Mouse (Mus musculus) ES-E14 (cell line): ENCODE data around the gene Tbc1d2. TPM values are rescaled to one million over a fixed set of nuclear protein-coding genes. Genes with fewer than 3 reads are reported as not detected.

ENCODE experiments used
- DNase-seq: peaks from one replicate; pipeline ENCODE4 v3.0.0-alpha.2; 2013; ENCODE audit warnings: low read depth, low spot score
- H3K27ac ChIP-seq: 2 replicates; pipeline ENCODE4 v1.5.1; 2012; ENCODE audit warnings: low read depth, mild to moderate bottlenecking, low read length, moderate library complexity, mixed read lengths; ENCODE audit not compliant: poor library complexity, insufficient read depth, severe bottlenecking
- H3K36me3 ChIP-seq: 2 replicates; pipeline ENCODE4 v1.6.1; 2012; ENCODE audit warnings: mild to moderate bottlenecking, low read length, moderate library complexity, mixed read lengths; ENCODE audit not compliant: control insufficient read depth, poor library complexity, insufficient read depth, severe bottlenecking
- H3K4me1 ChIP-seq, 2 experiments: fragments of 150-350 bp in 1 of 2; sonication (generic) in 1 of 2; 2 replicates each; pipeline ENCODE4 v1.6.1; 2012; ENCODE audit warnings: low read length in 2 of 2, mild to moderate bottlenecking in 1 of 2, mixed read lengths in 1 of 2; ENCODE audit not compliant: control insufficient read depth in 2 of 2, insufficient read depth in 2 of 2, poor library complexity in 1 of 2
- H3K4me3 ChIP-seq, 2 experiments: fragments of 150-350 bp in 1 of 2; sonication (generic) in 1 of 2; 2 replicates each; pipeline ENCODE4 v1.5.1; 2012; ENCODE audit warnings: low read length in 2 of 2, low read depth in 1 of 2, mild to moderate bottlenecking in 1 of 2, mixed read lengths in 1 of 2; ENCODE audit not compliant: insufficient read depth in 1 of 2, poor library complexity in 1 of 2, severe bottlenecking in 1 of 2
- H3K9ac ChIP-seq: 2 replicates; pipeline ENCODE4 v1.6.1; 2012; ENCODE audit warnings: low read depth, mild to moderate bottlenecking, low read length, mixed read lengths; ENCODE audit not compliant: poor library complexity, insufficient read depth, severe bottlenecking
- H3K9me3 ChIP-seq: fragments of 150-350 bp; sonication (generic); 2 replicates; pipeline ENCODE4 v1.6.1; 2012; ENCODE audit warnings: low read depth, mild to moderate bottlenecking, low read length; ENCODE audit not compliant: control insufficient read depth, insufficient read depth
- CHD2 ChIP-seq: IDR thresholded peaks from 2 replicates; pipeline ENCODE4 v1.6.1; 2014; ENCODE audit warnings: mild to moderate bottlenecking, low read depth, low read length, inconsistent platforms
- HCFC1 ChIP-seq: IDR thresholded peaks from 2 replicates; pipeline ENCODE4 v1.6.1; 2012; ENCODE audit warnings: low read length, inconsistent platforms, borderline replicate concordance; ENCODE audit not compliant: insufficient read depth
- MAFK ChIP-seq: IDR thresholded peaks from 2 replicates; pipeline ENCODE4 v1.6.1; 2014; ENCODE audit warnings: mild to moderate bottlenecking, low read depth, low read length, inconsistent platforms; ENCODE audit not compliant: insufficient read depth
- ZC3H11A ChIP-seq: IDR thresholded peaks from 2 replicates; pipeline ENCODE4 v1.6.1; 2012; ENCODE audit warnings: low read depth, mild to moderate bottlenecking, inconsistent platforms, low read length, borderline replicate concordance
- ZNF384 ChIP-seq: IDR thresholded peaks from 2 replicates; pipeline ENCODE4 v1.6.1; 2012; ENCODE audit warnings: low read depth, low read length, inconsistent platforms
- in situ Hi-C, 2 experiments: fragments of 600-800 bp; cut with MboI; formaldehyde crosslinking; loops; one replicate each; pipeline ENCODE4 v1.15.1; 2025; ENCODE audit warnings: low sequenced_read_pairs in 2 of 2, inconsistent platforms in 1 of 2; ENCODE audit not compliant: unreplicated experiment in 2 of 2
- total RNA-seq: library from RNA; depleted of rRNA; stranded (reverse); fragments of 300-350 nt; gene quantifications from 2 replicates; pipeline ENCODE4 v1.2.3, GENCODE M21; 2012

Gene Tbc1d2
- total RNA-seq, 1 experiment, result 6.6 TPM

DNA sequence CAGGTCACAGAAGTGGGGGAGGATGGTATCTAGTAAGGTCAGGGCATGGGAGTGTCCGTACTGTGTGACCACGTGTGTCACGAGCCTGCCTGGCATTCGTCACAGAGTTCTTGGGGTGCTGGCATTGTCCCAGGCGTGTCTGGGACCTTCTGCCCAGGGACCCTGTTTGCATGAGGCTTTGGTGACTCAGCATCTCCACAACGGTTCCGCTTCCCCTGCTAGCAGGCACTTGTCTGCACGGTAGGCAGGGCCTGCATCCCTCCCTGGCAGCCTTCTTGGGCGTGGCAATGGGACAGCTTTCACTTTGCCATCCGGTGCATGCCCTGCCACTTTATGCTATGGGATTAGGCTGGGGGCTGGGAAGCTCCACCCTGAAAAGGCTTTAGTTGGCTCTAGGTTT lies 86.2 kb downstream of the Tbc1d2 start:
- in situ Hi-C loops, result no loop called here
- no peak for DNase-seq

DNA sequence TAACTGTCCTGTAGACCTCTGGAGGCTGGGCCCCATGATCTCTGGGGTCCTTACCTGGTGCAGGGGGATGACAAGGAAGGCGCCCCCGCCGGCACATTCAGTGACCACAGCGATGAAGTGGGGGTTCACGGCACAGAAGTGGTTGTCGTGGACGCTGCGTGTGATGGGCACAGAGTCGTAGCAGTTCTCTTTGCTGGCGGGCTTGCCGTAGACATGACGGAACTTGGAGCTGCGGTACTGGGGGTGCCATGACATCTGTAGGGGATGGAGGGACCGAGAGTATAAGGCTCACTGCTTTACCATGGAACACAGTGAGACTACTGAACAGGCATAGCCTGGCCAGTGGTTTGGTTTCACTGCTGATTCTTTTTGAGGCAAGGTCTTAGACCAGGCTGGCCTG lies 87.2 kb downstream of the Tbc1d2 start:
- Histone ChIP-seq H3K4me3 (no peak overlapping the region), H3K36me3 (no peaks in the 10 kb centered on the region), H3K9ac (no peak overlapping the region), H3K9me3 (no peaks in the 10 kb centered on the region), H3K27ac (no peak overlapping the region), H3K4me1 (no peaks in the 10 kb centered on the region; a peak in 1 of 4 replicates)
- in situ Hi-C loops, result no loop called here
- no peak for DNase-seq
- TF ChIP-seq ZNF384 (no peak), ZC3H11A (no peak), MAFK (no peak), HCFC1 (no peak)

More for the DNA sequence above, 86.2 kb downstream of the Tbc1d2 start:
- H3K36me3 ChIP-seq, result no peaks in the 10 kb centered on the region
- no peaks in the 10 kb centered on the region for H3K9me3 ChIP-seq
- peaks cover 0 to 2% of the 10 kb centered on the region in 2 experiments; a peak in 1 of 4 replicates for H3K4me1 ChIP-seq
- H3K4me3 ChIP-seq, result no peak overlapping the region
- H3K9ac ChIP-seq, result no peak overlapping the region
- TF ChIP-seq HCFC1 (no peak), MAFK (no peak), ZC3H11A (no peak), ZNF384 (no peak), CHD2 (no peak)
- no peak overlapping the region for H3K27ac ChIP-seq

DNA sequence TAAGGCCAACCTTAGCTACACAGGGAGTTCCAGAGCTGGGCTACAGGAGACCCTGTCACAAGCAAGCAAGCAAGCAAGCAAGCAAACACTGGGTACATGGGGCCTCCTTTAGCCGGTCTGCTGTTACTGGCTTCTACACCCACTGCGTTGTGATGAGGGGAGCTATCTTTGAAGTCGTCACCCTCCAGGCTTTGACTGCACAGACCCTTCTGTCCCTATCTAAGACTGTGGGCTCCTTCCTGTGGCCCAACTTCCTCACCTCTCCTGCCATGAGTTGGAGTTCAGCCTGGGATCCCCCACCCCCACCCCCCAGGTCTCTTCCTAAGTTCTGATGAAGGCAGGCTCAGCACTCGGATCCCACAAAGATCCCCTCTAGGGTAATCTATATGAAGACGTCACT lies 88.0 kb downstream of the Tbc1d2 start:
- no peak overlapping the region for H3K27ac ChIP-seq
- no peaks in the 10 kb centered on the region; a peak in 1 of 4 replicates for H3K4me1 ChIP-seq
- TF ChIP-seq HCFC1 (no peak), MAFK (no peak), ZC3H11A (no peak), CHD2 (no peak), ZNF384 (no peak)
- no peaks in the 10 kb centered on the region for H3K36me3 ChIP-seq
- DNase-seq, result no peak
- no peak overlapping the region for H3K4me3 ChIP-seq
- no peak overlapping the region for H3K9ac ChIP-seq
- no peaks in the 10 kb centered on the region for H3K9me3 ChIP-seq
- in situ Hi-C loops, result no loop called here

DNA sequence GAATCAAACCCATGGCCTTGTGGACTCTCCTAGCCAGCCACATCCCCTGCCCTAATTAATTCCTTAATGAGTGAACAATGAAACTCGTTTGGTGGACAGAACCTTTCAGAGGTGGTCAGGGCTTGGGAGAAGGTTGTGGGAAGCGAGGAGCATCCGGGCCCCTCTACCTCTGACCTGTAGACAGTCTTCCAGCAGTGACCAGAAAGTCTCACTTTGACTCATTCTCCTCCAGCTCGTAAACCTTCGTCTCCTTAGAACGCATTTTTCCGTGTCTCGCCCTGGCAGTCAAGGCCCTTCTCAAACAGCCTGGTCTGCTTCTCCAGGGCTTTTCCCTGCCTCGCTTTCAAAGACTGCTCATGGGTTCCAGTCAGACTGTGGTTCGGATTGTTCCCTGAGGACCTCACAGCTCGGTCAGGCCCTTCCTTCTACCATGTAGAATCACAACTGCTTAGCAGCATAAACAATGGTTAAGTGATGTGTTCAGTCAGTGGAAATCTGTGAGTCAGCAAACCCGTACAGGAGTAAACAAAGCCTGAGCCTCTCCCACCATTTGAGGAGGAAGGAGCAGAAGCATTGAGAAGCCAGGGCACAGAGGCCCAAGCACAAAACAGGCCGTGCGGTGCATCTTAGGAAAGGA lies 89.8 kb downstream of the Tbc1d2 start:
- no peaks in the 10 kb centered on the region for H3K9me3 ChIP-seq
- TF ChIP-seq ZC3H11A (no peak), ZNF384 (no peak), CHD2 (no peak), HCFC1 (no peak), MAFK (no peak)
- no peaks in the 10 kb centered on the region for H3K36me3 ChIP-seq
- H3K27ac ChIP-seq, result no peak overlapping the region
- no peak for DNase-seq
- in situ Hi-C loops, result no loop called here
- H3K4me1 ChIP-seq, result no peaks in the 10 kb centered on the region; a peak in 1 of 4 replicates
- H3K4me3 ChIP-seq, result no peak overlapping the region
- no peak overlapping the region for H3K9ac ChIP-seq
